Mouse (Mus musculus) ES-Bruce4 (cell line): ENCODE results near the gene Trmt2b.
A peak's percentile ranks its signal among the peaks of the same experiment; 100 is the strongest.

Experiments
- CTCF ChIP-seq: IDR thresholded peaks from one replicate; pipeline ENCODE4 v1.8.1; 2011; ENCODE audit warnings: low read depth, low read length
- POLR2A ChIP-seq: IDR thresholded peaks from one replicate; pipeline ENCODE4 v1.8.1; 2011; ENCODE audit warnings: low read length; ENCODE audit not compliant: insufficient read depth

DNA sequence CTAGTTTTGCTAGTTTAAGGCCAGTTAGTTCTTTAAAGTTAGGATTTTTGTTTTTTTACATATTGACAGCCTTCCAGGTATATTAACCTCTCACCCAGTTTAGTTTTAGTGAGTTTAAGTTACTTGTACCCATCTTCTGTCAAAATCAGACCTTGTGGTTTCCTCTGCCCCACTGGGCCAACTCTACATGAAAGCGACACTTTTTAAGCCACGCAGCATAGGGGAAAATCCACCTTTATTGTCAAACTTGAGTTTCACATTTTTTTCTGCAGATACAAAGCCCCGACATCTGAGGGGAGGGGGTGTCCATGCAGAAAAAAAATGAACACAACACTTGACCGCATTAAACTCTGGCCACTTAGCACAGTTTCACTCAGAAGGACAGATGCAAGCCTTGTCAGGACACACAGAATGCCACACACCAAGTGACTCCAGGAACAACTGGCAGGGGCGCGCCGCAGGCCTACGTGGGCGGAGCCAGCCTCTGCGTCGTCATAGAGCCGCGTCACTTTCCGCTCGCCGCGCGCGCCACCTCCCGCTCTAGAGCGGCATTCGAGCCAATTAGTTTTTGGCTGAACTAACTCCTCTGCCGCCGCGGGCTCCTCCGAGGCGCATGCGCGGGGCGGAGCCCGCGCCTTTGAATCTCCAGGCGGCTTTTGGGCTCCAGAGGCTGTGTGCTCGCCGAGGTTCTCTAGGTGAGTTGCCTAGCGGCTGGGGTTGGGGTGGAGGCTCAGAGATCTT, 30.9 kb upstream of the Trmt2b start, which contains the start of gene Cenpi:
- TF ChIP-seq CTCF (no peak), POLR2A (peak; percentile 50)
